Mouse (Mus musculus): ENCODE measurements around the gene Olfr368. TPM values are rescaled to one million over a fixed set of nuclear protein-coding genes. Genes with fewer than 3 reads are reported as not detected.

Olfr368 gene
- not detected for total RNA-seq (2021)
- long read RNA-seq, experiment 1 = 0 reads
- long read RNA-seq, experiment 2 = 0 reads

DNA sequence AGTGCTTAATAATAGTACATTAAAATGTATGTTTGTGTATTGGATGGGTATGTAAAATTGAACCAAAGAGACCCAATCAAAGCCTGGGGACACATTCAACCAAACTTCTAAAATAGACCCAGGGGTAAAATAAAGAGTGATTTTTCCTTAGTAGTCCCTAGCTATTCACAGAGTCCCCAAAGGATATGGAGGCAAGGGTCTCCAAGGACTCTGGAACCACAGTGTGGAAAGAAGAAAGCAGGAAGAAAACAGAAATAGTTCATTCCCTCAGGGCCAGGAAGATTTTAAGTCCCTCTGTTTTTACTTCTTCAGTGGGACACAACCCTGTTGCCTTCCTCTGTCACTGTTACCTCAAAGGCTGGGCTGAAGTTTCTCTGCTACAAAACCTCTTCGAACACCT, at the start of gene Olfr368:
Gene Olfr368, plus strand, starts transcription at position 301 of the 400 bp plus-strand sequence.
- no peak for DNase-seq

DNA sequence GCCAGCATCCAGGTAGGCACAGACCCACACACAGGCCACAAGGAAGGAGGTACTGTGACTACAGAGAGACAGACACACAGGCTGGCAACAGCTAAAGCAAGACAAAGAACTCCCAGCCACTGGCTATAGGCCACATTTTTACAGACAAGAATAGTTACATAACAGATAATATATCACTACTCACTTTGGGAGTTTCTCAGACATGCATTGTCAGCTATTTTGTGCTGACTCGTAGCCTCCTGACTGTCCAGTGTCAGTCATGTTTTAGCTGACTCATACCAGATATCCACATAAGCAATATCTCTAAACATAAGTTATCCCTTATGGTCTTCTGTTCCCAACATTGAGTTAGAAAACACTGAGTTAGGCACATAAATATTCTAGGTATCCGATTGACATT, 7.0 kb downstream of the Olfr368 start:
- no peak for DNase-seq

DNA sequence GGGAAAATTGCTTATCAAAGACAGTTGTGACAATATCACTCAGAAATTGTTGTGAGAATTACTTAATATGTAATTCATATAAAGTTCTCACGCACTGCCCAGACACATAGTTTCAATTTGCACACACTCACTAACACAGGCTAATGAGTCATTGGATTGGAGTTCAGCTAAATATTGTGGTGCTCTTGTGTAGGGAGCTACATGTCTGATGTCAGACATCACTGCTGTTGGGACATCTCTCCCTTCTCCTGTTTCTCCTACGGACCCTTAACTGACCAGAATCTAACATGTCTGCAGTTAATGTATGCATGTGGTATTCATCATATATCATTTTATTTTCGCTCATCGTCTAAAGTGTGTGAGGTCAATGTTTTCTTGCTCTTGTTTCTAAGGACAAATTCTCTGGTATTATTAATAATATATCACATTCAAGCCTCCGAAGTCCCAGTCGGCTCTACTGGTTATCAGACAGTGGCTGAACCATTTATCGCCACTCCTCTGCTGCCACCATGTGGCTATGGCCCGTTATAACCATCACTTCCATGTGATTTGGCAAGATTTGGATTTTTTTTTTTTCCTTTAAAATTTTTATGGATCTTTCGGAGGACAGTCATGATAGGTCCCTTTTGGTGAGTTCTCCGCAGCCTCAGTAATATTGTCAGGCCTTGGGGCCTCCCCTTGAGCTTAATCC, 12.3 kb downstream of the Olfr368 start:
- DNase-seq = peak; percentile 13 to 70

- no peak for DNase-seq
Measured at GRCm38 (mm10) chr2:37351671-37352070, 25.4 kb downstream of the Olfr368 start.

GRCm38 (mm10) chr2:37355571-37355970, 29.3 kb downstream of the Olfr368 start:
- DNase-seq = no peak

- peak; percentile 94 to 96 for DNase-seq
Measured at GRCm38 (mm10) chr2:37358633-37359540, 32.6 kb downstream of the Olfr368 start, which contains the start of gene Pdcl. Pdcl (minus strand) TSS chr2:37359332.

GRCm38 (mm10) chr2:37359908-37360307, 33.6 kb downstream of the Olfr368 start:
- DNase-seq = no peak

DNA sequence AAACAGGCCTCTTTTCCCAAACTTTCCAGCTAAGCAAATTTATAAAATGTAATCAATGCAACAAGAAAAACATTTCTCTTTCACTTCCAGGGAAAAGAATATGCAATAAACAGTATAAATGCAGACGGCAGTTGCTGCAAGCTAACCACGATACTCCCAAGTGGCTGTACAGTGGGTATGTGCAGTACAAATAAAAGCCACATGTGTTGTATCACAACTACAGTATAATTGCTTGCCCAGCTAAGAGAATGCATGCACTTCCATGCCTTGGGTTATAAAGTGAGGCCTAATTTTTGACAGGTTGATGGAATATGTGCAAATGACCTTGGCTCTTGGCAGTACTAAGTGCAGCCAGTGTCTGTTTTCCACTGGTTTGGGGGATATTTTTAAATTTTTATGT, 44.3 kb downstream of the Olfr368 start:
- no peak for DNase-seq

GRCm38 (mm10) chr2:37376018-37376417, 49.7 kb downstream of the Olfr368 start:
- DNase-seq = no peak

GRCm38 (mm10) chr2:37380189-37380588, 53.9 kb downstream of the Olfr368 start:
- peak; percentile 40 to 72 for DNase-seq

Other genes starting within 250 kb of the Olfr368 start
- not detected for gene Olfr361, start 237.2 kb upstream of the Olfr368 start, total RNA-seq (2021)
- gene Olfr362, start 208.6 kb upstream of the Olfr368 start, total RNA-seq (2021) = not detected
- not detected for gene Olfr364-ps1, start 187.2 kb upstream of the Olfr368 start, total RNA-seq (2021)
- gene Olfr365, start 138.3 kb upstream of the Olfr368 start, total RNA-seq (2021) = not detected
- not detected for gene Olfr366, start 114.9 kb upstream of the Olfr368 start, total RNA-seq (2021)
- gene Pdcl, start 32.8 kb downstream of the Olfr368 start, total RNA-seq (2021) = 10 to 100 TPM; 16.4 to 16.7 TPM
- 10 to 100 TPM; 29.4 to 29.6 TPM for gene Rc3h2, start 96.4 kb downstream of the Olfr368 start, total RNA-seq (2021)
- gene Zbtb26, start 116.6 kb downstream of the Olfr368 start, total RNA-seq (2021) = 1 to 10 TPM; 4.4 to 4.5 TPM
- 1 to 10 TPM; 4.1 to 4.8 TPM for gene Zbtb6, start 116.7 kb downstream of the Olfr368 start, total RNA-seq (2021)
- 10 to 100 TPM; 41.5 to 42.3 TPM for gene Rabgap1, start 116.8 kb downstream of the Olfr368 start, total RNA-seq (2021)
- gene Gpr21, start 189.8 kb downstream of the Olfr368 start, total RNA-seq (2021) = under 1 TPM; 0.30 to 0.98 TPM

All from heart, adult 18-20 months (tissue).